11 mouse cellular contexts compared by ENCODE assay signal in genomic region chr10:80966296-80966695, GRCm38 (mm10). TPM values are rescaled to one million over a fixed set of nuclear protein-coding genes. Genes with fewer than 3 reads are reported as not detected.
DNase-seq lines count a peak whose midpoint lies in the region.
"Had no signal": no experiment of that assay in that cellular context is flagged by ENCODE, and none has a peak within 500 bp of the region (broad histone marks: within the 10 kb centered on the region; RNA-seq: fewer than 3 reads in every experiment).

No protein-coding gene starts in this region.

- peak; percentile 53 for DNase-seq in ovary, postnatal 36 days (ENCODE audit: low spot score)
- no peak for DNase-seq in ovary, postnatal 14 days (ENCODE audit: low spot score)
- peak; percentile 65 for DNase-seq in adrenal gland, postnatal 25 days
- DNase-seq in kidney, postnatal 36 days, result peak; percentile 68 to 72
- no peak for DNase-seq in cerebellum, adult 11 months
- DNase-seq in left cerebral cortex, postnatal 25 days (ENCODE audit: low spot score in 2 of 2), result no peak
- DNase-seq in heart, postnatal 10 days, result no peak
- DNase-seq: cerebellum, adult 18-20 months; thymus, postnatal 14 days had no signal

- intact Hi-C loops in left cerebral cortex, postnatal 25 days (cut with DNase I), result no loop called here
- intact Hi-C loops in heart, postnatal 10 days (cut with DNase I), result no loop called here

RNA-seq across cellular contexts. Expression of gene Gadd45b, which starts 36.4 kb away (rescaled TPM):
- 15.3 and 15.4 TPM in 2 replicates for total RNA-seq in adrenal gland, postnatal 25 days (2021)
- 10 to 100 TPM; 16.4 to 19.0 TPM for total RNA-seq in left cerebral cortex, postnatal 25 days (2021)
- total RNA-seq in heart, postnatal 10 days (2021), result 10 to 100 TPM; 11.5 to 18.3 TPM

RNA-seq across cellular contexts. Expression of gene Lmnb2, which starts 48.3 kb away (rescaled TPM):
- total RNA-seq in adrenal gland, postnatal 25 days (2021), result 14.4 and 15.2 TPM in 2 replicates
- total RNA-seq in left cerebral cortex, postnatal 25 days (2021), result 10 to 100 TPM; 15.1 to 18.9 TPM
- 10 to 100 TPM; 10.2 to 11.9 TPM for total RNA-seq in heart, postnatal 10 days (2021)

RNA-seq across cellular contexts. Expression of gene Gng7, which starts 48.4 kb away (rescaled TPM):
- total RNA-seq in adrenal gland, postnatal 25 days (2021), result 4.5 and 7.8 TPM in 2 replicates
- 100 to 1,000 TPM in 1 of 2 experiments, 10 to 100 TPM in 1; 83.8 to 196 TPM for total RNA-seq in left cerebral cortex, postnatal 25 days (2021)
- total RNA-seq in heart, postnatal 10 days (2021), result 1 to 10 TPM in 1 of 2 experiments, under 1 TPM in 1; 0.67 to 1.1 TPM
- total RNA-seq: monocyte, adult 5-6 weeks had no signal

RNA-seq across cellular contexts. Expression of gene Diras1, which starts 59.2 kb away (rescaled TPM):
- total RNA-seq in adrenal gland, postnatal 25 days (2021), result 1.9 and 2.9 TPM in 2 replicates
- 100 to 1,000 TPM; 108 to 110 TPM for total RNA-seq in left cerebral cortex, postnatal 25 days (2021)
- total RNA-seq in heart, postnatal 10 days (2021), result not detected
- total RNA-seq: heart, postnatal 25 days had no signal

Comparison
In these comparisons a context has a peak if more than half of its experiments do, and no peak if none do; other contexts are left out.
1. DNase-seq: peak in ovary, postnatal 36 days (single experiment), adrenal gland, postnatal 25 days (single experiment) and kidney, postnatal 36 days (2 of 2); none in ovary, postnatal 14 days (single experiment), cerebellum, adult 11 months (single experiment), left cerebral cortex, postnatal 25 days (0 of 2) and heart, postnatal 10 days (0 of 2).